Mouse (Mus musculus): ENCODE data around the gene Olfr376.

Gene Olfr376

DNA sequence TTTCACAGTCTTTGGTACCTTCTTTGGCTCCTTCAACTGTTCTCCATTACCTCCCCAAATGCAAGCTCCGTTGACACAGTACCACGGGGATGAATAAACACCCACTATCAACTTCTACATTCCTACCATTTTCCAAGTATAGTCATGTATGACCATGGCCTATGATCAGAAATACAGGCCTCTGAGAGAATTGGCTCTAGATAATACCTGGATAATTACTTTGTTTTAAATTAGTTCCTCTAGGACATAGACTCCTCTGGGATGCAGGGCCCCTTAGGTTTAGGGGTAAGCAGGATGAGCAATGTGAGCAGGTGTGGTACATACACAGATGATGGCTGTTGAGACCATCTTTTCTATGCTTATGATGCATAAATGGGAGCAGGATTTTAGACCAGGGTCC lies at the start of gene Olfr376:
Gene Olfr376 (plus strand): TSS at position 301 of the 400 bp plus-strand sequence.
- no peak for DNase-seq

DNA sequence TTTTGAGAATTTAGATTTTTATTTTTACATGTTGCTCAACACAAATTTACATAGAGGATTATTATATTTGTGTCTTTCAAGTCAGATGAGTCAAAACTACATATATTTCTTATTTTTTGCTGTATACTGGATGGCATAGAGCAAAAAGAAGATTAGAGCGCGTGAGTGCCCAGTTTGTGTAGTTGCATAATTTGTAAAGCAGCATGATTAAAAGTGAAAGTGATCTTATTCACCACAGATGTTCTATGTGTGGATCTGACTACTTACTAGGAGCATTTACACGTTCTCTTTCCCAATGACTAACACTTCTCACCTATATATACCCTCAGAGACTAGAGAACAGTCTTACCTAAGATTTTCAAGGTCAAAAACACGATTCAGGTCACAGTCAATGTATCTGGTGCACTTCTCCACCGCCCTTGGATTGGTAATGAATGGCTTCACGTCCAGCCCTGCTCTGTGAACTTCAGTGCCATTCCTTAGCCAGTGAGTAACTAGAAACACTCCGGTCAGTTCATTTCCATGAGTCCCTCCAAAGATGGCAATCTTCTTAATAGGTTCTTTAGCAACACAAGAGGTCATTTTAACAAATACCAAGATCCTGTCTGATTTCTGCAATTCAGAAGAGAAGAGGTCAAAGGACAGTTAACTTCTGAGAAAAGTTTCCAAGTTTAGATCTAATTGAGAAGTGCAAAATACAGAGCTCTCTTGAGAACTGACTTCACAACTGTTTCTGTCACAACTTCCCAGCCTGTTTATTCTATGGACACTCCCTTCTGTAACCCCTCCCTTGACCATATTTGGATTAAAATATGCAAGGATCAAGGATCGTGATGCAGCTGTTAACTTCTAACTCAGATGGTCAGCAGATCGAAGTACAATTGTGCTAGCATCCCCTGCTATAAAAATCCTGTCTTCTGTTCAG lies 46.9 kb upstream of the Olfr376 start:
- DNase-seq, result no peak

DNA sequence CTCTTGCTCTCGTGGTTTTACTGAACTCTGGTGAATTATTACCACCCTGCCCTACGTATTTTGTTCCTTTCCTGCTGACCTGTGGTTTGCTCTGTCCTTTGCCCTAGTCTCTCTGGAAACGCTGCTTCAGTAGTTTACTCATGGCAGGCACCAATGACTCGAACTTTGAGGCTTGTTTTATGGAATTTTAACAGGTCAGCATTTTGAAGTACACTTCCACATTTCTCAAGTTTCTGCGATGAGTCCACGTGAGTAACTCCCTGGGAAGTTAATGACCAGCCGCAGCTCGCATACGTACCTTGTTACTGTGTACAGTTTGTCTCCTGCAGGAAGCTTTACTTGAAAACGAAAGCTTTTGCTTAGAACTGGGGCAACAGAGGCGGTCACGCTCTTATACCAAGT lies 44.6 kb upstream of the Olfr376 start:
- peak; percentile 8 for DNase-seq

DNA sequence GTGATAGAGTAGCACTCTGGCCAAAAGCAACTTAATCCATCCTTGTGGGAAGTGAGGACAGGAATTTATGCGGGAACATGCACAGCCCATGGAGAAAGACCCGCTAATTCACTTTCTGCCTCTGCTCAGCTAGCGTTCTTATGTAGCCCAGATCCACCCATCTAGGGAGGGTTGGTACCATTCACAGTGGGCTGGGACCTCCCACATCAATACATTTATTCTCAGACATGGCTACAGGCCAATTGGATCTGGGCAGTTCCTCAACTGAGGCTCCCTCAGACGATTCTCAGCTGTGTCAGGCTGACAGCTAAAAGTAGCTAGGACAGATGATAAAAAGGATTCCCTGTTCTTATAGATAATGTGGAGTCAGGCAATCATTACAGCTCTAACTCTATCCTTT lies 43.7 kb upstream of the Olfr376 start:
- no peak for DNase-seq

DNA sequence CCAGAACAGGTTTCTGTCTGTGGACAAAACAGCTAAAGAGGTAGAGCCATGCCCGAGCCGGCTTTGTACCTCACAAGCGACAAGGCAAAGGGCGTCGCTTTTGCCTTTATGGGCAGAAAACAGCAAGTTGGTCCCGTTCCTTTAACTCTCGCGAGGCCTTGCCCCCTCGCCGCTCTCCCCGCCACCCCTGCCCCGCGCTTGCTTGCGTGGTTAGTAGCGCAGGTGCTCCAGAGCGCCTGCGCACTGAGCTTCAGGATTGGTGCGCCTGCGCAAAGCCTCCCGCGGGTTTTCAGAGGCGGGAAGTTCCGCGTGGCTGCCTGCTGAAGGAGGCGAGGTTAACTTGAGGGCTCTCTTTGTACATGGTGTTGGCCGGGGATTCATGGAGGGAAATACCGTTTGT lies 41.6 kb upstream of the Olfr376 start, which contains the start of the genes Aspa, Gm49340 and Spata22:
Gene Aspa (minus strand): TSS at position 155 of the 400 bp plus-strand sequence.
Gene Gm49340 (plus strand): TSS at position 300 of the 400 bp plus-strand sequence.
Gene Spata22 (plus strand): TSS at position 300 of the 400 bp plus-strand sequence.
- DNase-seq, result no peak

DNA sequence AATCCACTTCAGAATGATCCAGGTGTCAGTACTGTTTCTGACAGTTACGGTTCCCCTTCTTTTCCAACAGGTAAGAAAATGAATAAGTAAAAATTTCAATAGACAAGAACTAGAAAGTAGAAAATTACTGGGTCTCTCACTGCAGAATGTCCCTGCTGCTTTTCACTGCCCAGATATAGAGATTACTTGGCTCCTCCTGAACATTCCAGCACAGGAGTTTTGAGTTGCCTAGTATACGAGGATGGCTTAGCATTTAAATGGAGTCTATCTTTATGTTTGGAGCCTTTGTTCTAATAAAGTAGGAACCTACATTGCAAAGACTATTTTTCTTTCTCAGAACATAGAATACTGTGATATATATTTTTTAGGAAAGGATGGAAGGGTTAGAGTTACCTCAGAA lies 37.7 kb upstream of the Olfr376 start:
- no peak for DNase-seq

DNA sequence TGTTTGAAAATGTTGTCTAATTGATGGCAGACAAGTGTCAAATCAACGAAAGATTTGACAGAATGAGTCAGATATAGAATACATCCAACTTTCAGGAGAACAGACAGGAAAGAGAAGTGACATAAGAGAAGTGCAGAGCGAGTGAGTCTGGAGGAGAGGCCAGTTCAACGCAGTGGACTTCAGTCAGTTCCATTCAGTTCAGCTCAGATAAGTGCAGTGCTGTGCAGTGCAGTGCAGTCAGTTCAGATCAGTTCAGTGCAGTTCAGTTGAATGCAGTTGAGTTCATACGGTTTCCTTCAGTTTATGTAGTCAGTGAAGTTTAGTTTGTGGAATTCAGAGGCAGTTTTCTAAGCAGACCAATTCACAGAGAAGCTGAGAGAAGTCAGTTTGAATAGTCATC lies 34.1 kb upstream of the Olfr376 start:
- DNase-seq, result no peak

DNA sequence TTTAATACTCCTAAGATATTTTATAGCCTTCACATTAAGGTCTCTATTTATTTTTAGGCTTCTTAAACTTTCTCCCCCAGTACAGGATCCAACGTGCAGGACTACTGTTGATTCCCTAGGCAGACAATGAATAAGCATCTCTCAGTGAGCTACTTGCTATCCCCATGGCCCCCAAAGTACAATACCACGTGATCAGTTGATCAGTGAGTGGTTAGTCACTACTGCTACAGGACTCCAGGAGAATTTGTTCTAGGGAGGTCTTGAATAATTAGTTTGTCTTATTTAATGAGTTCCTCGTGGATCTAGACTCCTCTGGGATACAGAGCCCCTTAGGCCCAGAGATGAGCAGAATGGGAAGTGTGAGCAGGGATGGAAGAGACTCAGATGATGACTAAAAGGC lies 20.6 kb upstream of the Olfr376 start, which contains the start of gene Olfr20:
Gene Olfr20 (plus strand): TSS at position 301 of the 400 bp plus-strand sequence.
- no peak for DNase-seq

DNA sequence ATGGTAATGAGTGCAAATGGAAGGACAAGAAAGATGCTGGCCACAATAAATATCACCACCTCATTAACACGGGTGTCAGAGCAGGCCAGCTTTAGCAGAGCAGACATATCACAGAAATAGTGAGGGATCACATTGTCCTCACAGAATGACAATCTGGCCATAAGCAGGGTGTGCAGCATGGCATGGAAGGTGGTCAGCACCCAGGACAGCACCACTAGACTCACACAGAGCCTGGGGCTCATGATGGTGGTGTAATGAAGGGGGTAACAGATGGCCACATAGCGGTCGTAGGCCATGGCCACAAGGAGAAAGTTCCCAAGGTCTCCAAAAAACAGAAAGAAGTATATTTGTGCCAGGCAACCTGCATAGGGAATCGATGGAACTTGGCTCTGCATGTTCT lies 24.3 kb downstream of the Olfr376 start:
- no peak for DNase-seq

DNA sequence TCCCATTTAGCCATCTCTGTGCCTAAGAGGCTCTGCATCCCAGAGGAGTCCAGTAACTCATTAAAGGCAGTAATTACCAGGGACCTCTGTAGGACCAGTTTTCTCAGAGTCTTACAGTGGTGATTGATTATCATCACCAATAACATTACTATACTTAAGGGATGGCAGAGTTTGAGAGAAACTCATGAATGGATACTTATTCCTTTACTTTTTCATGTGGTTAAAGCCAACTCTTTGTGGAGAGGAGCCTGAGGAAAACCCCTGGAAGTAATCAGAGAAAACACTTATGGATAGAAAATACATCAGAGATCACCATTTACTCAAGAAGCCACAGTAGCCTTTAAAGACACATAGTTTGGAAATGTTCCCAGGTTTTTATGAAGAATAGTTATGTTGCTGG lies 28.5 kb downstream of the Olfr376 start, which contains the start of gene Olfr1:
Gene Olfr1 (minus strand): TSS at position 101 of the 400 bp plus-strand sequence.
- no peak for DNase-seq
